Mouse (Mus musculus): ENCODE data around the gene Greb1.

DNA sequence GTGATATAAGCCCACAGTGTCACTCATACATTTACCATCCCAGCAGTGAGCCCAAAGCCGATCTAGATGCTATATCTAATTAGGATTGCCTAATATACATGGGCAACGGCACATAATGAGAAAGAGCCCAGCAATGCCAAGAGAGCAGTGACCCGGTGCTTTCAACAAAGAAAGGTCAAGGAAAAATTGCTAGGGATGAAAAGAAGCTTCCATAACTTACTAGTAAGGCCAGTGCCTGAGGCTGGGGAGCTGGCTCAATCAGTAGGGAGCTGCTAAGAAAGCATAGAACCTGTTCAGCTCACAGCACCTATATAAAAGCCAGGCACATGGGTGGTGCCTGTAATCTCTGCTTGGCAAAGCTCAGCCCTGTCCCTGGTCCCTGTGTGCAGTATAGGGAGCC lies 20.4 kb downstream of the Greb1 start:
- TF ChIP-seq POLR2A (IDR thresholded peaks at IDR 0.05; ENCODE audit: extremely low read depth, insufficient read depth, low read length) (no peak), CTCF (IDR thresholded peaks at IDR 0.05; ENCODE audit: extremely low read depth, insufficient read depth, low read length) (no peak)

All from cortical plate, adult 2 months (tissue).